Mouse (Mus musculus) erythroblast, adult 5-6 weeks (primary cell): ENCODE measurements around the gene Cask. TPM values are rescaled to one million over a fixed set of nuclear protein-coding genes. Genes with fewer than 3 reads are reported as not detected.

ENCODE experiments used
- ATAC-seq: replicated peaks from 2 replicates; pipeline ENCODE4 v1.8.0; 2016; ENCODE audit warnings: moderate number of reproducible peaks, mild to moderate bottlenecking, moderate TSS enrichment, inconsistent platforms; ENCODE audit not compliant: poor library complexity, low FRiP score, severe bottlenecking
- total RNA-seq, 2 experiments: library from RNA; stranded (forward) in 1 of 2; stranded (reverse) in 1 of 2; fragments of 150-400 nt in 1 of 2; fragments of 200-764, 138-1000 nt in 1 of 2; gene quantifications; 2 replicates each; pipeline versions ENCODE4 v1.2.3 to v1.2.4; 2015 to 2017; ENCODE audit warnings: low replicate concordance in 2 of 2

The Cask gene
- total RNA-seq, 2 experiments from 2014 or later: 4.1 to 25.0 TPM

DNA sequence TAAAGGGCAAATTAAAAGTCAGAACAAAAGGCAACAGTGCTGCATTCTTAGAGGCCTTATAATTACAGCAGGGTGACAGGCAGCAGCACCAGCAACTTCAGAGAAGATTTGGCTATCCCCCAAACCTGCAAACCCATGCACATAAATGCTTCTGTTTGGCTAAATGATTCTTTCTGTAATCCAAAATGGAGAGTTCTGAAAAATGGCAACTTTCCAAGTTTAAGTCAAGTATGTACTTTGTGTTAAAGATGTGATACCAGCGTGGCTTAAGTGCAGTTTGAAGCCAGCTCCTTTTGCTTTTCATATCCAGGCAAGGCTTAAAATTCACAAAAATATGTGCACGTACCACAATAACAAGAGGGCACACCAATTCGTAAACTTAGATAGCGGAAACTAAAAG is 299.6 kb downstream of the Cask start:
- no peak for ATAC-seq

DNA sequence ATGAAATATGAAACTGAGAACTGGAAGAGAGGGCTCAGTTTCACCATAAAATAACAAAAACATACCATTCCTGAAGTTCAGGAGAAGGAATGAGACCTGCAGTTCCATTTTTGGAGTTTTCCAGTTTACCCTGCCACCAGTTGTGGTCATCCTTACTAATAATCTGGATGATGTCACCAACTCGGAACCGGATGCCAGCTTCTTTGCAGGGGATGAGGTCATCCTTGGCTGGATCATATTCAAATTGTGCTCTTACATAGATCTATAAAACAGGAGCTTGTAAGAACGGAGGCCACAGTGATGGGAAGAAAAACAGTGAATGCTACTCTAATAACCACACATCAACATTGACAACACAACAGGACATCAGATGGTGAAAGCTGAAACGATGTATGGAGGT is 302.1 kb downstream of the Cask start:
- no peak for ATAC-seq

DNA sequence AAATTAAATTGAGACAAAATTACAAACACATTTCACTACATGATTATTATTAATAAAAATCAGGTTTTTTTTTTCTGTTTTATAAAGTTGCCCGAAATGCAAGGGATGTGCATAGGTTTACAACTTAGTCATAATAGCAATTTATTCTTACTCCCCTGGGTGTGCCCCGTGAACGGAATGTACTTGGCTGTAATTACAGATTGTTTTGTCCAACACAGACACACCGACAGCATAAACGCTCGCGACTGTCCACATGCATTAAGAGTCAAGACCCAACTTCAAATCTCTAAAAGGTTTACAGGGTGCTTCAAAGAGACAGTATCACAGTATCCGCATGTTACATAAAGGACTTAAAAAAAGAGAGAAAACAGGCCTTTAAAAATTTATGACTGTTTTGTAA is 329.9 kb downstream of the Cask start:
- no peak for ATAC-seq

- ATAC-seq: no peak
These were observed 330.6 kb downstream of the Cask start for GRCm38 (mm10) chrX:13520566-13520965.

DNA sequence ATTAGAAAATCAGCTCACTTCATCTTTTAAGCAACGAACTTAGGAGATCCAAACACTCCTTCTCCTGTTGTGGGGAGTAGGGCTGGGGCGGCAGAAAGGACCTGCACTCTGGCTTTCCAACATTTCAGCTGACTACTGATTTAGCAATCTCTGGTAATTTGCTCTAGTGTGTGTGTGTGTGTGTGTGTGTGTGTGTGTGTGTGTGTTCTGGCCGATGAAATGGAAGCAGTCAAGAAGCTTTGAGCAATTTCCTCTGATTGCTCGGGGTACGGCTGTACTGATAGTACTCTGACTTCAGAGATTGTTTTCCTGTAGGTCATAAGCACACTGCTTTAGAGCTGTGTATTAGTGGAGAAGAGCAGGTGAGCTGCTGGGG is 331.8 kb downstream of the Cask start:
- ATAC-seq: no peak

DNA sequence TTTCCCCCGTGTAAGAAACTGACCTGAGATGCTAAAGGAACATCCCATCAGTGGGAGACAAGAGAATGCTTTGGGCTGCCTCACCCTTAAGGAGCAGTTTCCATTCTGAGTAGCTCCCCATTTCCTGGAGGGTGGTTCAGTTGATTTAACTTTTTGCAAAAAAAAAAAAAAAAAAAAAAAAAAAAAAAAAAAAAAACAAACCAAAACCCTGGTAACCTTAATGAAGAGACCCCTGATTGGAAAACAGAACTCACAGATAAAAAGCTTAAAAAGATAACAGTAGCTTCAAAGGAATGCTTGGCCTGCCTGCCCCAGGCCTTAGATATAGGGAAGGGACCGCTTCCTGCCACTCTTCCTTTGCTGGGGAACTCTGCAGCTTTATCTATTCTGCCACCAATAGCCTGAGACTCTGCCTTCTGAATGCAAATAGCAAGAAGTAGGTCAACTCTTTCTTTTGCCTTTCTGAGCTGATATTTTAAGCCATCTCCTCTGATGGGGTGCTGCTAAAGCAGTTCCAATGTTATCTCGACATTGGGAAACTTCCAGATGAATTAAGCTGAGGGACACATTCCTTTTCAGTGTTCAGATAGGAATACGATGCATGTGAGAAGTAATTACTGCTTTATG is 332.3 kb downstream of the Cask start:
- no peak for ATAC-seq

- no peak for ATAC-seq
These were observed 333.1 kb downstream of the Cask start for GRCm38 (mm10) chrX:13518019-13518418.

GRCm38 (mm10) chrX:13516451-13516850 is 334.7 kb downstream of the Cask start:
- ATAC-seq: no peak

- ATAC-seq: no peak
These were observed 337.3 kb downstream of the Cask start for GRCm38 (mm10) chrX:13513864-13514263.

GRCm38 (mm10) chrX:13513127-13513526 is 338.0 kb downstream of the Cask start:
- peak; percentile 39; the same call in 1 of the 2 replicates for ATAC-seq

DNA sequence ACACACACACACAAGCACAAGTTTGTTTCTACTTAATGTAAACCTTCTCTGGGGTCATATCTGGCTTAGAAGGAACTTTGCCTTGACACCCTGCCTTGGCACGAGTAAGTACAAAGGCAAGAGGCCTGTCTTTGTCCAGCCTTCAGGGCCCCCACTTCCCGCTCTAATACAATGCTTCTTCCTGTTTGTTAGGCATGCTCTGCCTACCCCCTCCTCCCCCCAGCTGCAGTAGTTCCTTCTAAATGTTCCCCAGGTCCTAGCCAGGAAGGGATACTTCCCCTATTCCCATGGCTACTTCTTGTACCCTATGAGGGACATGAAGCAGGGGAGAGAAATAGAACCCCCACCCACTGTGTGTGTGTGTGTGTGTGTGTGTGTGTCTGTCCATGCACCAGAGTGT is 344.8 kb downstream of the Cask start:
- no peak for ATAC-seq

DNA sequence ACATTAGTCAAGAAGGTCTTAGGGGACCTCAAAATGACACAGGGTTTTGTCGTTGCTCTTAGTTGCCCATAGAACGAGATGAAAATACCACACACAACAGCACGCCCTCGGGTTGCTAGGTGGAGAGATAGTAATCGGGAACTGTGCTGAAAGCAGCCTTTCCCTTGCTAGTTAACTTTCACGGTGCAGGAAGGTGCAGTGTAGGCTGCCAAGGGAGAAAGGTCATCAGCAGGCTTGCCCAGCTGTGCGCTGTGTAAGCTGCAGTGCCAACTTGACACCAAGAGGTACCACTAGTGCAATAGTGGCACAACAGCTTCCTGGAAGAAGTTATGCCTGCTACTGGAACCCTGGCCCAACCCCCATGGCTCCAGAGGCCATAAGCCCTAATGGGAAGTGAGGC is 346.8 kb downstream of the Cask start:
- ATAC-seq: peak; percentile 70

DNA sequence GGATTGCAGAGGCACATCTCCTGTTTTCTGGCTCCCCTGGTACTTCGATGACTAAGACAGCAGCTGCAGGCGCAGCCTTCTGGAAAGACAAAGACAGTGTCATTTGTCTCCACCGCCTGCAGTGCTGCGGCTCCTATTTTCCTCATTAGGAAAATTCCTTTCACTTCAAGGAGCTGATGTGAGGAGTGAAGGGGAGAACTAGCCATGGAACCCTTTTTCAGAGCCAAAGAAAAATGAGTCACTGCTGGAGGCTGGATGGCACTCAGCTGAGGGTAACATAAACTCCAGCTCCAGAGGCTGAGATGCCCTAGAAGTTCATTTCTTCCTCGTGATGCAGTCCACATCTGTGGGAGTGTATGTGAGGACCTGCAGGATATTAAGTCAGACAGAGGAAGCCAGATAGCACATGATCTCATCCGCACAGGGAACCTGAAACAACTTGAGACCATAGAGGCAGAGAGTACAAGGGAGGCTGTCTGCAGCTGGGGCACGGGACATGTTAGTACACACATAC is 348.2 kb downstream of the Cask start:
- ATAC-seq: no peak

DNA sequence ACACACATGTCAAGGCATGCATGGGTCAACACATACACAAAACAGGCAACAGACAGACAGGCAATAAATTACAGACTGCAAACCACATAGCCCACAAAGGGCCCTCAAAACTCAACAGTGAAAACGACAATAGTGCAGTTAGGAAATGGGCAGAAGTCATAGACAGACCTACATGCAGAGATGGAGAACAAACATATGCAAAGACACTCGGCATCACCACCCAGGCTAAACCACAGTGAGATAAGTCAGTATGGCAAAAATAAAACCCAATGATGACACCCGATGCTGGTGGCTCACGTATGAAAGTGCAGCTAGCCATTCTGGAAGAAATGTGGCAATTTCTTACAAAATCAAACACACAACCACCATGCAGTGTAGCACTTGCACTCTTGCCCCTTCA is 350.9 kb downstream of the Cask start:
- no peak for ATAC-seq

- ATAC-seq: peak; percentile 76
These were observed 356.1 kb downstream of the Cask start for GRCm38 (mm10) chrX:13494892-13495703.

DNA sequence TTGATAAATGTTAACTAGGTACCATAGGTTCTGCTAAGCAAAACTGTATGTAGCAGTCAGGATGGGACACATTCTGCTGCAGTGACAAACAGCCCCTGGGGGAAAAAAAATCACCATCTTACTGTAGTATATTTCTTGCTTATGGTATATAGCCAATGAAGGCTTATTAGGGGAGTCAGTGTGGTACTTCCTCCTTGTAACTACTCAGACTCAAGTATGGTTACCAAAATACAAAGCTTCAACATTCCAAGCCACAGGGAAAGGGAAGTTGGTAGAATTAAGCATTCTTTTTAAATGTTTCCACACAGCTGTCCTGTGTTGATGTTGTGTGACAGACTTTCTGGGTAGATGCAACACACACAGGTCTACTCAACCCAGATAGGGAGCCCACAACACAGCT is 358.2 kb downstream of the Cask start:
- ATAC-seq: no peak

- no peak for ATAC-seq
These were observed 360.2 kb downstream of the Cask start for GRCm38 (mm10) chrX:13490941-13491340.

GRCm38 (mm10) chrX:13489761-13490160 is 361.4 kb downstream of the Cask start:
- peak; percentile 94 for ATAC-seq

DNA sequence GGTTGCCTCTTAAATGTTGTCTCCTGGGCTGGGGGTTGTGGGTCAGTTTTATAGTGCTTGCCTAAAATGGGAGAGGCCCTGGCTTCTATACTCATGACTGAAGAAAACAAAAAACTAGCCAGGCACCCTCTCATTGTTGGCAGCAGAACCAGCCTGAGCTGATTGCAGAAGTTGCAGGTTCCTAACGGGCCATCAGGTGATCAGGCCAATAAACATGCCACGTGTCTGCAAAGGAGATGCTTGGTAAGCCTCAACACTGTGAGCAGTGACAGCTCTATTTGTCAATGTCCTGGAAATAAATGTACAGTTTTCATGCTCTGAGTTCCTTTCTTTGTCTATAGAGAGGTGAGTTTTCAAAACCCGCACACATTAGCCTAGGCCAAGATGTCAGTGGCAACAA is 362.2 kb downstream of the Cask start:
- ATAC-seq: 0 out of 2 replicates have a peak, but pooled peaks have one; percentile 44

GRCm38 (mm10) chrX:13484447-13484846 is 366.7 kb downstream of the Cask start:
- no peak for ATAC-seq

DNA sequence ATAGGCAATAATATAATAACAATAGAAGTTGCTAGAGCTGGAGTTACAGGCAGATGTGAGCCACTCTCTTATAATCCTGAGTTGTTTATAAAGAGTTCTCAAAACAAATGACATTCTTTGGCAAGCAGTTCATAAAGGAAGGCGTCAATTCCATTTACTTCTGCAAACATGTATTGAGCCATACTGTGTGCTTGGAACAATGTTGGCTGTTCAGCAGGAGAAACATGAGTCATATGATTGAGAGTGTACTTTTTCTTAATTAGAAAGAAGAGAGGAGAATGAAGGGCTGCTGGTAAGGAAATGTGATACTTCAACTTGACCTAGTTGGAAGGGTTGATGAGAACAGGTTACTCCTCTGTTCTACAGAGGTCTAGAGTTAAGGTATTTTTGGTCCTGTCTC is 368.6 kb downstream of the Cask start:
- ATAC-seq: no peak
